Mouse (Mus musculus) c-Kit-positive CD71-positive TER-119-negative erythroid progenitor cells, embryonic 14.5 days (primary cell): ENCODE data around the gene Snx21.

Source experiments
- DNase-seq: peaks from one replicate; pipeline ENCODE4 v3.0.0-alpha.2; 2013; ENCODE audit warnings: low read depth

Gene Snx21

DNA sequence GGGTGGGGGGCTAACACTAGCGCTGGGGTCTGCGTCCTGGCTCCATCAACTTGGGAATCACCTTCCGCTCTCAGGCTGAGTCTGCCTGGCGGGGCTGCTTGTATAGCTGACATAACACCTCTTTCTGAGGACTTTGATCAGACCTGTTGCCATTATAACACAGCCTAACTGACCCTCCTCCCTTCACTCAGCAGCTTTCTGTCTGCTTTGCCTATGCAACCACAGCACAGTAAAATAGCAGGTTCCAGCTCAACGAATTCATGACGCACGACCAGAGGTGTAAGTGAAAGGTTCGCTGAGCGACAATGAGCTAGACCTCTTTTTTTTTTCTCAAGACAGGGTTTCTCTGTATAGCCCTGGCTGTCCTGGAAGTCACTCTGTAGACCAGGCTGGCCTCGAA, 45.4 kb downstream of the Snx21 start:
- no peak for DNase-seq

DNA sequence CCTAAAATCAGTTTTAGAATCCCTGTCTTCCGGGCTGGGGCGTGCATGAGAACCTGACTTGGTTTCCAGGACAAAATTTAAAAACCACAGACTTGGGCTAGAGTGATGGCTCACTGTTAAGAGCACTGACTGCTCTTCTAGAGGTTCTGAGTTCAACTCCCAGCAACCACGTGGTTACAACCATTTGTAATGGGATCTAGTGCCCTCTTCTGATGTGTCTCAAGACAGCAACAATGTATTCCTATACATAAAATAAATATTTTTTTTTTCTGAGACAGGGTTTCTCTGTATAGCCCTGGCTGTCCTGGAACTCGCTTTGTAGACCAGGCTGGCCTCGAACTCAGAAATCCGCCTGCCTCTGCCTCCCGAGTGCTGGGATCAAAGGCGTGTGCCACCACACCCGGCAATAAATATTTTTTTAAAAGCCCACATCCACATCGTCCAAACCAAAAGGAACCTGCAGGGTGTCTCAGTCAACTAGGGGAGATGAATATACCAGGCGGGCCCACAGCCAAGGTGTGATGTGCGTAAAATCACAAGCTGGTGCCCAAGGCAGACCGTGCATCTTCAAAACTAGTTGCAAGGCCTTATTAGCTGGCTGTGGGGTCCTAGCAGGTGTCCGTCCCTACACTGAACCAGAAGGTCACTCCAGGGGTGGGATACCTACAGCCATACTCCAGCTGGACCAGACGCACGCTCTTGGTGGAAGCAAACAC, 46.6 kb downstream of the Snx21 start:
- no peak for DNase-seq

GRCm38 (mm10) chr2:164832748-164833301, 47.2 kb downstream of the Snx21 start, which contains the start of gene Ctsa:
Gene Ctsa (plus strand): TSS chr2:164832873.
- DNase-seq = peak; percentile 67

- peak; percentile 92 for DNase-seq
Measured at GRCm38 (mm10) chr2:164833314-164833959, 47.8 kb downstream of the Snx21 start, which contains the start of gene Neurl2. Gene Neurl2 (minus strand): TSS chr2:164833456.

DNA sequence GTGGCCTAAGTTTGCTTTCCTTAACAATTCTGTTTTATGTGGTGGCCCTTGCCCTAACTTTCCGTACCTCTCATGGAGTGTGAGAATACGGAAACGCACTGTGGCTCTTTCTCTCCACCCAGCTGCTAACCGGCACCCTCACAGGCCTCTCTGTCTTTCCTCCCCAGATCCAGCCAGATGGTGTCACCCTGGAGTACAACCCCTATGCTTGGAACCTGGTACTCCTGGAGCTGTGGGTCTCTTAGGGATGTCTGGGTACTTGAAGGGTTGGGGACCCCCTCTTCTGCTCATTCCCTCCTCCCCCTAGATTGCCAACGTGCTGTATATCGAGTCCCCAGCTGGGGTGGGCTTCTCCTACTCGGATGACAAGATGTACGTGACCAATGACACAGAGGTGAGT, 48.9 kb downstream of the Snx21 start:
- no peak for DNase-seq

GRCm38 (mm10) chr2:164835164-164835563, 49.5 kb downstream of the Snx21 start:
- DNase-seq = no peak
